Mouse (Mus musculus) midbrain, embryonic 11.5 days (tissue): ENCODE data around the gene Crcp. TPM values are rescaled to one million over a fixed set of nuclear protein-coding genes. Genes with fewer than 3 reads are reported as not detected.

Experiments used
- ATAC-seq: fragments of 200-750 bp; cut with Nextera tagmentation; 2 replicates; pipeline ENCODE4 v1.8.0; 2017; ENCODE audit warnings: moderate TSS enrichment, moderate library complexity; ENCODE audit not compliant: low FRiP score
- DNase-seq: peaks from one replicate; pipeline ENCODE4 v3.0.0; 2015; ENCODE audit warnings: low spot score; ENCODE audit errors: missing footprints
- H3K27ac ChIP-seq: fragments of 300-500 bp; sonication (generic); 2 replicates; pipeline ENCODE4 v1.5.1; 2014; ENCODE audit warnings: low read depth, low read length
- H3K27me3 ChIP-seq: fragments of 300-500 bp; sonication (generic); 2 replicates; pipeline ENCODE4 v1.6.1; 2014; ENCODE audit warnings: mild to moderate bottlenecking, low read length, moderate library complexity, mixed read lengths; ENCODE audit not compliant: control insufficient read depth, insufficient read depth
- H3K36me3 ChIP-seq: fragments of 300-500 bp; sonication (generic); 2 replicates; pipeline ENCODE4 v1.6.1; 2014; ENCODE audit warnings: mild to moderate bottlenecking, low read length, moderate library complexity, mixed read lengths; ENCODE audit not compliant: control insufficient read depth, insufficient read depth
- H3K4me1 ChIP-seq: fragments of 300-500 bp; sonication (generic); 2 replicates; pipeline ENCODE4 v1.6.1; 2014; ENCODE audit warnings: low read length; ENCODE audit not compliant: control insufficient read depth, insufficient read depth
- H3K4me2 ChIP-seq: fragments of 300-500 bp; sonication (generic); 2 replicates; pipeline ENCODE4 v1.6.1; 2014; ENCODE audit warnings: mild to moderate bottlenecking, moderate library complexity
- H3K4me3 ChIP-seq: fragments of 300-500 bp; sonication (generic); 2 replicates; pipeline ENCODE4 v1.5.1; 2014; ENCODE audit warnings: low read depth, low read length
- H3K9ac ChIP-seq: fragments of 300-500 bp; sonication (generic); 2 replicates; pipeline ENCODE4 v1.6.1; 2014; ENCODE audit warnings: low read length
- H3K9me3 ChIP-seq: fragments of 300-500 bp; sonication (generic); 2 replicates; pipeline ENCODE4 v1.6.1; 2016; ENCODE audit warnings: low read length; ENCODE audit not compliant: control insufficient read depth
- WGBS: fragments of 180-500 bp; shearing (Covaris S2); extraction: QIAGEN DNeasy Blood & Tissue Kit; methylation state at CpG from one replicate; pipeline ENCODE4 v1.1.7; 2014; 5-methylcytosine and 5-hydroxymethylcytosine counted together
- polyA plus RNA-seq: library from polyadenylated mRNA; unstranded; fragments of >200 nt; fragmentation: Nextera tagmentation; extraction: Ambion mirVana; gene quantifications from 2 replicates; pipeline ENCODE4 v1.2.1, GENCODE M21; 2014

Crcp gene
- polyA plus RNA-seq, 1 experiment from 2014 or later = 42.7 TPM

GRCm38 (mm10) chr5:130088612-130089011 is 59.5 kb downstream of the Crcp start:
- no peak overlapping the region for H3K27ac ChIP-seq
- 88% methylated on average over 4 of the region's 4 CpGs for WGBS

GRCm38 (mm10) chr5:130089177-130089576 is 60.1 kb downstream of the Crcp start:
- Histone ChIP-seq H3K4me3 (no peak overlapping the region), H3K9me3 (no peaks in the 10 kb centered on the region), H3K36me3 (no peaks in the 10 kb centered on the region), H3K9ac (no peak overlapping the region), H3K27me3 (no peaks in the 10 kb centered on the region), H3K4me2 (no peak overlapping the region), H3K27ac (no peak overlapping the region), H3K4me1 (no peaks in the 10 kb centered on the region)
- ATAC-seq (no peak), DNase-seq (no peak)
- WGBS = 82% methylated on average over 7 of the region's 7 CpGs

More at GRCm38 (mm10) chr5:130088612-130089011, 59.5 kb downstream of the Crcp start:
- ATAC-seq = no peak
- H3K4me2 ChIP-seq = no peak overlapping the region
- no peaks in the 10 kb centered on the region for H3K9me3 ChIP-seq
- no peak overlapping the region for H3K9ac ChIP-seq
- no peak overlapping the region for H3K4me3 ChIP-seq
- H3K36me3 ChIP-seq = no peaks in the 10 kb centered on the region
- no peaks in the 10 kb centered on the region for H3K27me3 ChIP-seq
- no peaks in the 10 kb centered on the region for H3K4me1 ChIP-seq
- DNase-seq = no peak

- Histone ChIP-seq H3K4me3 (no peak overlapping the region), H3K27me3 (no peaks in the 10 kb centered on the region), H3K9me3 (no peaks in the 10 kb centered on the region), H3K9ac (no peak overlapping the region), H3K36me3 (no peaks in the 10 kb centered on the region), H3K4me2 (no peak overlapping the region), H3K27ac (no peak overlapping the region), H3K4me1 (no peaks in the 10 kb centered on the region)
- ATAC-seq (no peak), DNase-seq (no peak)
- WGBS = 90% methylated on average over 18 of the region's 18 CpGs
Measured at GRCm38 (mm10) chr5:130089626-130090393, 60.7 kb downstream of the Crcp start.

- Histone ChIP-seq H3K9me3 (no peaks in the 10 kb centered on the region), H3K4me1 (no peaks in the 10 kb centered on the region), H3K4me3 (no peak overlapping the region), H3K27me3 (no peaks in the 10 kb centered on the region), H3K36me3 (peaks cover 2% of the 10 kb centered on the region), H3K27ac (no peak overlapping the region), H3K9ac (no peak overlapping the region), H3K4me2 (no peak overlapping the region)
- WGBS = 57% methylated on average over 12 of the region's 12 CpGs
- DNase-seq = no peak
- ATAC-seq = peak; percentile 70; the same call in 1 of the 2 replicates
Measured at GRCm38 (mm10) chr5:130096754-130097153, 67.7 kb downstream of the Crcp start.

- no peak overlapping the region for H3K9ac ChIP-seq
- H3K4me1 ChIP-seq = no peaks in the 10 kb centered on the region
- peaks cover 6% of the 10 kb centered on the region for H3K36me3 ChIP-seq
- ATAC-seq (no peak), DNase-seq (no peak)
- H3K4me3 ChIP-seq = no peak overlapping the region
- 87% methylated on average over 2 of the region's 2 CpGs for WGBS
- no peak overlapping the region for H3K4me2 ChIP-seq
- H3K9me3 ChIP-seq = no peaks in the 10 kb centered on the region
- H3K27me3 ChIP-seq = no peaks in the 10 kb centered on the region
- H3K27ac ChIP-seq = no peak overlapping the region
Measured at GRCm38 (mm10) chr5:130097837-130098236, 68.7 kb downstream of the Crcp start.

- no peaks in the 10 kb centered on the region for H3K9me3 ChIP-seq
- H3K4me2 ChIP-seq = no peak overlapping the region
- no peaks in the 10 kb centered on the region for H3K27me3 ChIP-seq
- no peak overlapping the region for H3K9ac ChIP-seq
- DNase-seq (no peak), ATAC-seq (no peak)
- WGBS = 94% methylated on average over 17 of the region's 17 CpGs
- no peak overlapping the region for H3K27ac ChIP-seq
- peaks cover 6% of the 10 kb centered on the region for H3K36me3 ChIP-seq
- H3K4me3 ChIP-seq = no peak overlapping the region
- no peaks in the 10 kb centered on the region for H3K4me1 ChIP-seq
Measured at GRCm38 (mm10) chr5:130101724-130102123, 72.6 kb downstream of the Crcp start.

- Histone ChIP-seq H3K36me3 (no peaks in the 10 kb centered on the region), H3K4me3 (no peak overlapping the region), H3K4me2 (no peak overlapping the region), H3K4me1 (no peaks in the 10 kb centered on the region), H3K9ac (no peak overlapping the region), H3K9me3 (no peaks in the 10 kb centered on the region), H3K27me3 (no peaks in the 10 kb centered on the region), H3K27ac (no peak overlapping the region)
- WGBS = 97% methylated on average over 3 of the region's 3 CpGs
- ATAC-seq (no peak), DNase-seq (no peak)
Measured at GRCm38 (mm10) chr5:130109348-130109747, 80.3 kb downstream of the Crcp start.

Other genes starting within 250 kb of the Crcp start
- 42.2 and 42.3 TPM in 2 replicates for gene Psph, start 241.8 kb upstream of the Crcp start, polyA plus RNA-seq
- gene Sumf2, start 182.3 kb upstream of the Crcp start, polyA plus RNA-seq = 48.2 and 53.4 TPM in 2 replicates
- 880 and 964 TPM in 2 replicates for gene Chchd2, start 141.8 kb upstream of the Crcp start, polyA plus RNA-seq
- gene Zbed5, start 133.6 kb upstream of the Crcp start, polyA plus RNA-seq = 7.1 and 9.3 TPM in 2 replicates
- gene Phkg1, start 130.7 kb upstream of the Crcp start, polyA plus RNA-seq = 0.18 and 0.22 TPM in 2 replicates
- gene Nupr1l, start 120.8 kb upstream of the Crcp start, polyA plus RNA-seq = 3.7 and 5.4 TPM in 2 replicates
- gene Vkorc1l1, start 87.3 kb upstream of the Crcp start, polyA plus RNA-seq = 36.0 and 36.8 TPM in 2 replicates
- 31.8 and 33.9 TPM in 2 replicates for gene Gusb, start 26.2 kb upstream of the Crcp start, polyA plus RNA-seq
- 24.2 and 30.1 TPM in 2 replicates for gene Asl, start within 50 bp of the Crcp start, polyA plus RNA-seq
- 64.7 and 68.7 TPM in 2 replicates for gene Tpst1, start 44.0 kb downstream of the Crcp start, polyA plus RNA-seq
- gene Kctd7, start 115.6 kb downstream of the Crcp start, polyA plus RNA-seq = 5.3 and 7.0 TPM in 2 replicates
- gene Rabgef1, start 142.5 kb downstream of the Crcp start, polyA plus RNA-seq = 24.2 and 30.1 TPM in 2 replicates
- 30.3 and 35.7 TPM in 2 replicates for gene Tmem248, start 187.8 kb downstream of the Crcp start, polyA plus RNA-seq
- gene Sbds, start 226.2 kb downstream of the Crcp start, polyA plus RNA-seq = 66.3 and 72.2 TPM in 2 replicates
- gene Tyw1, start 226.3 kb downstream of the Crcp start, polyA plus RNA-seq = 30.4 and 32.1 TPM in 2 replicates